Mouse (Mus musculus) urinary bladder, postnatal 4 days (tissue): ENCODE results near the gene Xlr4b.
"Not testable (repeated sequence)": the region's sequence is repeated elsewhere in the genome, so short reads cannot be mapped to it uniquely, and the experiment has no call there.

Experiments
- DNase-seq, 2 experiments: peaks; one replicate each; pipeline ENCODE4 v3.0.0; 2021 to 2022; ENCODE audit warnings: low spot score in 2 of 2

Gene Xlr4b

DNA sequence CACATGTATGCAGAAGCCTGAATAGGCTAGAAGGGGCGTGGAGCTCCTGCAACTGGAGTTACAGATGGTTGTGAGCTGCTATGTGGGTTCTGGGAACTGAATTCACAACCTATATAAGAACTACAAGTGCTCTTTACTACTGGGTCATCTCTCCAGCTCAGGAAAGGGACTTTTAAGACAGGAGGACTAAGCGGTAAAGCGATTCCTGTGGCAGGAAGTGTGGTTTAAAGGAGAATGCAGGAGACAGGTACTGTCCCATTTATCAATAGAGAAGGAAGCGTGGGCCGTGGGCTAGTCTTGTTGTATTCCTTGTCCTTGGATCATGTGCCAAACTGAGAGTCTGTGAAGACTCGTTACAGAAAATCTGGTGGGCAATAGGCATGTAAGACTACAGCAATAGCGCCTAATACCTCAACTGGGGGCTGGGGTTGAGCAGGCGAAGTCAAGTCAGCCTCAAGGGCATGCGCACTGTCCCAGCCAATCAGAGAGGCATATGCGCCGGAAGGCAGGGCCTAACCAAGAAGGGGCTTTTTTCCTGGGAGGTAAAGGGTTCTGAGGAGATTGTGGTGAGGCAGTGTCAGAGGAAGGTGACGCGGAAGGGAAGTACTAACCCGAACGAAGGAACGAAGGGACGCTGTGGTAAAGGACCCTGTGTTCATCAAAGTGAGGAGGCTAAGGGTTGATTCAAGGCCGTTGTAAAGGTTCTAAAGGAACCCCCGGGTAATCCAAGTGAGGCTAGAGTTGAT lies at the start of gene Xlr4b:
TSS of gene Xlr4b (plus strand) at position 515 of the 746 bp plus-strand sequence.
- not testable (repeated sequence) for DNase-seq

DNA sequence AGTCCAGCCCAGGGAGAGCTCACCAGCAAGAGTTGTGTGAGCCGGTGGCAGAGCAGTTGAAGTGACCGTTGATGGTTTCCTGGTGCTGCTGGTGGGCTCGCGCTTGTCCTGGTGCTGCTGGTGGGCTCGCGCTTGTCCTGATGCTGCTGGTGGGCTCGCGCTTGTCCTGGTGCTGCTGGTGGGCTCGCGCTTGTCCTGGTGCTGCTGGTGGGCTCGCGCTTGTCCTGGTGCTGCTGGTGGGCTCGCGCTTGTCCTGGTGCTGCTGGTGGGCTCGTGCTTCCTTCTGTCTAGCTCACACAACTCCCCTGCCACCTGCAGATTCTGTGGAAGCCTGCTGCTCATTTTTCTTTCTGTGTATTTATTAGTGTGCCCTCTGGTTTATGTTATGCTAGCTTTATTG lies 37.2 kb upstream of the Xlr4b start, which contains the start of gene Spin2d:
TSS of gene Spin2d (minus strand) at position 101 of the 400 bp plus-strand sequence.
- DNase-seq: not testable (repeated sequence)

DNA sequence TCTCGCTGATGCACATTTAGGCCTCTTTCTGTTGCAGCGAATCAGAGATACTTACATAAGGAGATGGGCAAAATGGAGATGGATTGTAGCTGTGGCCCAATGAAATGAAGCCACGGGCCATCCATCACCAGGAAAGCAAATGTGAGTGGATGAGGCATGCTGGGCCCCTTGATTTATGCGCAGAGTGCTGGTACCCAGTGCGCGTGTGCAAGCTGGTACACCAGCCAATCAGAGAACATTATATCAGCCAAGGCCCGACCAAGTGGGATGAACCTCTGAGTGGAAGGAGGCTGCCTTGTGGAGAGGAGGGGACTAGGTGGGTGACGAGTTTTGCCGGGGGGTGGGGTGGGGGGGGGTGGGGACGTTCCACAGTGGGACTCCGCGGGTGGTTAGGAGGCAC lies 22.2 kb upstream of the Xlr4b start, which contains the start of gene Xlr3b:
TSS of gene Xlr3b (plus strand) at position 274 of the 400 bp plus-strand sequence.
- peak in 1 of 2 experiments; percentile 16 for DNase-seq

DNA sequence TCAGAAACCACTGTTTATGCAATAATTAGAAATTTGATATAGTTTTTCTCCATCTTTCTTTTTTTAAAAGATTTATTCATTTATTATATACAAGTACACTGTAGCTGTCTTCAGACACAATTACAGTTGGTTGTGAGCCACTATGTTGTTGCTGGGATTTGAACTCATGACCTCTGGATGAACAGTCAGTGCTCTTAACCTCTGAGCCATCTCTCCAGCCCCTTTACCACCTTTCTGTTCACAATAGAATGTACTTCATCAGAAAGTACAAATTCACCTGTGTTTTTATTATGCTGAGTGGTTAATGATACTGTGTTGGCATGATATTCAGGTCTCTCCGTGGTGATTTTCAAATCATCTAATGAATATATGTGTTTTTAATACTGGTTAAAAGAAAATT lies 11.2 kb downstream of the Xlr4b start:
- no peak for DNase-seq

DNA sequence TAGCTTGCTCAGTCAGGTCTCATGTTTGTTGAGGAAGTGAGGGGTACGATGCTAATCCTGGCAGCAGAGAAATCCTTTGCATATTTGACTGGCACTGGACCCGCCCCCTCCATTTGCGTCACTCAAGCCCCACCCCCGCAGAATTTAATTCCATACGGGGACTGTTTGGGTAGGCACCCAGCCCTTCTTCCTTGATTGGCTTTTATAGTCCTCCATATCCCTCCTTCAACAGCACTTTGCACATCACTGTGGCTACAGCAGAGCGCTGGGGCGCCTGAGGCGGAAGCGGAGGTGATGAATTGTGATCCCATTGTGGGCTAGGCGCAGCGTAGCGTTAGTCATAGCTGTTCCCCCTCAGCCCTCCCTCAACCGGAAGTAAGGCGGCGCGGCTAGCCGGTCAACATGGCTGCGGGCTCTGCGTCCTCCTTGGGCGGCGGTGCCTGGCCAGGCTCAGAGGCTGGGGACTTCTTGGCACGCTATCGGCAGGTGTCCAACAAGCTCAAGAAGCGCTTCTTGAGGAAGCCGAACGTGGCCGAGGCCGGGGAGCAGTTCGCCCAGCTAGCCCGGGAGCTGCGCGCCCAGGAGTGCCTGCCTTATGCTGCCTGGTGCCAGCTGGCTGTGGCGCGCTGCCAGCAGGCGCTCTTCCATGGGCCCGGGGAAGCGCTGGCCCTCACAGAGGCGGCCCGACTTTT lies 13.9 kb downstream of the Xlr4b start, which contains the start of gene F8a:
TSS of gene F8a (plus strand) at position 378 of the 692 bp plus-strand sequence.
- DNase-seq: peak; percentile 74

DNA sequence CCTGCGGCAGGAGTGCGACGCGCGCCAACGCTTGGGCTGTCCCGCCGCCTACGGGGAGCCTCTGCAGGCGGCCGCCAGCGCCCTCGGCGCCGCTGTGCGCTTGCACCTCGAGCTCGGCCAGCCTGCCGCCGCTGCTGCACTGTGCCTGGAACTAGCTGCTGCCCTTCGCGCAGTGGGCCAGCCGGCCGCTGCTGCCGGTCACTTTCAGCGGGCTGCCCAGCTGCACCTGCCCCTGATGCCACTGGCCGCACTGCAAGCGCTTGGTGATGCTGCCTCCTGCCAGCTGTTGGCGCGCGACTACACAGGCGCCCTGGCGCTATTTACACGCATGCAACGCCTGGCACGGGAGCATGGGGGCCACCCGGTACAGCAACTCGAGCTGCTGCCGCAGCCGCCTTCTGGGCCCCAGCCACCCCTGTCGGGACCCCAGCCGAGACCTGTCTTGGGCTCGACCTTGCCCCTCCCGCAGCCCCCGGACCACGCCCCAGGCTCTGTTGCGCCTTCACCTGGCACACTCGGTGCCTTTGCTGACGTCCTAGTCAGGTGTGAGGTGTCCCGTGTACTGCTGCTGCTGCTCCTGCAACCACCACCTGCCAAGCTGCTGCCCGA lies 14.6 kb downstream of the Xlr4b start:
- DNase-seq: peak; percentile 33 to 62

DNA sequence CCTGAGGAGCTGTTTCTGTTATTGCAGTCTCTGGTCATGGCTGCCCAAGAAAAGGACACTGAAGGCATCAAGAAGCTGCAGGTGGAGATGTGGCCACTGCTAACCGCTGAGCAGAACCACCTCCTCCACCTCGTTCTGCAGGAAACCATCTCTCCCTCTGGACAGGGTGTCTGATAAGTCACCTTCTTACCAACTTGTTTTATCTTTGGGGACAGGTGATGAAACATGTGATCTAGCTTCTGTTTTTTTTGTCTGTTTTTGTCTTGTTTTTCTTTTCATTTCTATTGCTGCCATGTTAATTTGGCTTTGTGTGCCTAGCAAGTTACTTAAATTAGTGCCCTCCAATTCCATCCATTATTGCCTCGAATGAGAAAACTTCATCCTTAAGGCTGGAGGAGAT lies 15.2 kb downstream of the Xlr4b start:
- DNase-seq: no peak

DNA sequence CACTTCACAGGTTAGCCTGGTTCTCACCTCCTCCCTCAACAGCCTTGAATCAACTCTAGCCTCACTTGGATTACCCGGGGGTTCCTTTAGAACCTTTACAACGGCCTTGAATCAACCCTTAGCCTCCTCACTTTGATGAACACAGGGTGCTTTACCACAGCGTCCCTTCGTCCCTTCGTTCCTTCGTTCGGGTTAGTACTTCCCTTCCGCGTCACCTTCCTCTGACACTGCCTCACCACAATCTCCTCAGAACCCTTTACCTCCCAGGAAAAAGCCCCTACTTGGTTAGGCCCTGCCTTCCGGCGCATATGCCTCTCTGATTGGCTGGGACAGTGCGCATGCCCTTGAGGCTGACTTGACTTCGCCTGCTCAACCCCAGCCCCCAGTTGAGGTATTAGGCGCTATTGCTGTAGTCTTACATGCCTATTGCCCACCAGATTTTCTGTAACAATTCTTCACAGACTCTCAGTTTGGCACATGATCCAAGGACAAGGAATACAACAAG lies 28.7 kb downstream of the Xlr4b start, which contains the start of gene Xlr4c:
TSS of gene Xlr4c (minus strand) at position 310 of the 505 bp plus-strand sequence.
- DNase-seq: not testable (repeated sequence)

DNA sequence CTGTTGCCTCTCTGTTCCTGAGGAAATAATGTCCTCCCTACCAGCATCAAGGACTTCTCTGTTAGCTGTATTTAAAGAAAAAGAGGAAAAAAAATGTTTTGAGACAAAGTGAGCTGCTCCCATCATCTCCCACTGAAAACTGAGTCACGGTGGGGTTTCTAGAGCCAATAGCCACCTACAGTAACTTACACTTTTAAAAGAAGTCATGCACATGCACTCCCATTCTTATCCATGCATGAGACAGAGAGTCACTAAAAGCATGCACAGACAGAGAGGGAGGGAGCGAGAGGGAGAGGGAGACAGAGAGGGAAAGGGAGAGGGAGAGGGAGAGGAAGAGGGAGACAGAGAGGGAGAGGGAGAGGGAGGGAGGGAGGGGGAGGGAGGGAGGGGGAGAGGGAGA lies 48.3 kb downstream of the Xlr4b start:
- not testable (repeated sequence) for DNase-seq

DNA sequence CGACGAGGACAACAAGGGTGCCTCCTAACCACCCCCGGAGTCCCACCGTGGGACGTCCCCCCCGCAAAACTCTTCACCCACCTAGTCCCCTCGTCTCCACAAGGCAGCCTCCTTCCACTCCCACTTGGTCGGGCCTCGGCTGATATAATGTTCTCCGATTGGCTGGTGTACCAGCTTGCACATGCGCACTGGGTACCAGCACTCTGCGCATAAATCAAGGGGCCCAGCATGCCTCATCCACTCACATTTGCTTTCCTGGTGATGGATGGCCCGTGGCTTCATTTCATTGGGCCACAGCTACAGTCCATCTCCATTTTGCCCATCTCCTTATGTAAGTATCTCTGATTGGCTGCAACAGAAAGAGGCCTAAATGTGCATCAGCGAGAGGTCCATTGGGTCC lies 51.1 kb downstream of the Xlr4b start, which contains the start of gene Xlr3c:
TSS of gene Xlr3c (minus strand) at position 121 of the 400 bp plus-strand sequence.
- DNase-seq: not testable (repeated sequence)
